Mouse (Mus musculus): ENCODE results near the gene Ech1. TPM values are rescaled to one million over a fixed set of nuclear protein-coding genes. Genes with fewer than 3 reads are reported as not detected.

Gene Ech1
- total RNA-seq (2015), result 139 and 180 TPM in 2 replicates
- 93.3 and 110 TPM in 2 replicates for total RNA-seq (2017)

- ATAC-seq (replicated peaks; ENCODE audit: poor library complexity), result peak; percentile 92
These were observed at the start of gene Ech1 for GRCm38 (mm10) chr7:28824941-28825685. Ech1 (plus strand) TSS chr7:28825217.

- ATAC-seq (replicated peaks; ENCODE audit: poor library complexity), result no peak
These were observed 46.2 kb upstream of the Ech1 start for GRCm38 (mm10) chr7:28778825-28779224.

- peak; percentile 90 for ATAC-seq (replicated peaks; ENCODE audit: poor library complexity)
These were observed 44.9 kb upstream of the Ech1 start for GRCm38 (mm10) chr7:28780067-28780658.

- no peak for ATAC-seq (replicated peaks; ENCODE audit: poor library complexity)
These were observed 44.2 kb upstream of the Ech1 start for GRCm38 (mm10) chr7:28780857-28781256.

GRCm38 (mm10) chr7:28781261-28781663, 43.8 kb upstream of the Ech1 start:
- peak; percentile 82 for ATAC-seq (replicated peaks; ENCODE audit: poor library complexity)

GRCm38 (mm10) chr7:28785161-28785560, 39.9 kb upstream of the Ech1 start:
- ATAC-seq (replicated peaks; ENCODE audit: poor library complexity), result no peak

GRCm38 (mm10) chr7:28787884-28788283, 37.1 kb upstream of the Ech1 start:
- ATAC-seq (replicated peaks; ENCODE audit: poor library complexity), result no peak

- ATAC-seq (replicated peaks; ENCODE audit: poor library complexity), result peak; percentile 58; the same call in 1 of the 2 replicates
These were observed 36.5 kb upstream of the Ech1 start, which contains the start of gene Rinl for GRCm38 (mm10) chr7:28788307-28789195. Rinl (plus strand) TSS chr7:28788969.

GRCm38 (mm10) chr7:28789235-28789634, 35.8 kb upstream of the Ech1 start:
- ATAC-seq (replicated peaks; ENCODE audit: poor library complexity), result no peak

- ATAC-seq (replicated peaks; ENCODE audit: poor library complexity), result no peak
These were observed 34.8 kb upstream of the Ech1 start for GRCm38 (mm10) chr7:28790066-28790806.

- ATAC-seq (replicated peaks; ENCODE audit: poor library complexity), result no peak
These were observed 33.3 kb upstream of the Ech1 start for GRCm38 (mm10) chr7:28791706-28792105.

- no peak for ATAC-seq (replicated peaks; ENCODE audit: poor library complexity)
These were observed 32.4 kb upstream of the Ech1 start for GRCm38 (mm10) chr7:28792391-28793185.

GRCm38 (mm10) chr7:28793834-28794233, 31.2 kb upstream of the Ech1 start:
- ATAC-seq (replicated peaks; ENCODE audit: poor library complexity), result peak; percentile 40

GRCm38 (mm10) chr7:28794496-28794895, 30.5 kb upstream of the Ech1 start:
- no peak for ATAC-seq (replicated peaks; ENCODE audit: poor library complexity)

- peak; percentile 62 for ATAC-seq (replicated peaks; ENCODE audit: poor library complexity)
These were observed 29.2 kb upstream of the Ech1 start for GRCm38 (mm10) chr7:28795832-28796231.

GRCm38 (mm10) chr7:28796562-28796975, 28.4 kb upstream of the Ech1 start:
- ATAC-seq (replicated peaks; ENCODE audit: poor library complexity), result peak; percentile 87

GRCm38 (mm10) chr7:28799994-28800393, 25.0 kb upstream of the Ech1 start:
- ATAC-seq (replicated peaks; ENCODE audit: poor library complexity), result no peak

- no peak for ATAC-seq (replicated peaks; ENCODE audit: poor library complexity)
These were observed 23.6 kb upstream of the Ech1 start for GRCm38 (mm10) chr7:28801451-28801850.

- no peak for ATAC-seq (replicated peaks; ENCODE audit: poor library complexity)
These were observed 22.9 kb upstream of the Ech1 start for GRCm38 (mm10) chr7:28801901-28802670.
